Mouse (Mus musculus): ENCODE measurements at regions not wholly inside any gene's neighbourhood (a gene's known extent, or its start where the extent isn't known, plus 50 kb on each side); places are given as distances from the start of the nearest gene placed in this dataset.

- no peak for DNase-seq (ENCODE audit: low spot score)
These were observed 240.7 kb upstream of the Hs6st1 start for GRCm38 (mm10) chr1:35827471-35827870.

- DNase-seq (ENCODE audit: low spot score): no peak
These were observed 234.0 kb upstream of the Hs6st1 start for GRCm38 (mm10) chr1:35834180-35834579.

GRCm38 (mm10) chr1:35836552-35836951, 231.6 kb upstream of the Hs6st1 start:
- DNase-seq (ENCODE audit: low spot score): no peak

GRCm38 (mm10) chr1:35838625-35839024, 229.6 kb upstream of the Hs6st1 start:
- no peak for DNase-seq (ENCODE audit: low spot score)

GRCm38 (mm10) chr1:35839446-35839845, 228.8 kb upstream of the Hs6st1 start:
- no peak for DNase-seq (ENCODE audit: low spot score)

GRCm38 (mm10) chr1:35841626-35842025, 226.6 kb upstream of the Hs6st1 start:
- DNase-seq (ENCODE audit: low spot score): peak; percentile 1

GRCm38 (mm10) chr1:35842707-35843106, 225.5 kb upstream of the Hs6st1 start:
- no peak for DNase-seq (ENCODE audit: low spot score)

GRCm38 (mm10) chr1:35843566-35843965, 224.6 kb upstream of the Hs6st1 start:
- peak; percentile 1 for DNase-seq (ENCODE audit: low spot score)

- peak; percentile 32 for DNase-seq (ENCODE audit: low spot score)
These were observed 221.8 kb upstream of the Hs6st1 start for GRCm38 (mm10) chr1:35846224-35846936.

GRCm38 (mm10) chr1:35848160-35848954, 219.8 kb upstream of the Hs6st1 start:
- DNase-seq (ENCODE audit: low spot score): no peak

- DNase-seq (ENCODE audit: low spot score): no peak
These were observed 218.6 kb upstream of the Hs6st1 start for GRCm38 (mm10) chr1:35849406-35850190.

- no peak for DNase-seq (ENCODE audit: low spot score)
These were observed 218.0 kb upstream of the Hs6st1 start for GRCm38 (mm10) chr1:35850191-35850545.

- no peak for DNase-seq (ENCODE audit: low spot score)
These were observed 217.6 kb upstream of the Hs6st1 start for GRCm38 (mm10) chr1:35850566-35851085.

GRCm38 (mm10) chr1:35851681-35852409, 216.4 kb upstream of the Hs6st1 start:
- no peak for DNase-seq (ENCODE audit: low spot score)

GRCm38 (mm10) chr1:35853018-35853417, 215.2 kb upstream of the Hs6st1 start:
- DNase-seq (ENCODE audit: low spot score): no peak

GRCm38 (mm10) chr1:35855650-35856049, 212.6 kb upstream of the Hs6st1 start:
- DNase-seq (ENCODE audit: low spot score): no peak

GRCm38 (mm10) chr1:35858342-35858741, 209.9 kb upstream of the Hs6st1 start:
- no peak for DNase-seq (ENCODE audit: low spot score)

- no peak for DNase-seq (ENCODE audit: low spot score)
These were observed 207.4 kb upstream of the Hs6st1 start for GRCm38 (mm10) chr1:35860779-35861178.

GRCm38 (mm10) chr1:35862196-35862595, 206.0 kb upstream of the Hs6st1 start:
- no peak for DNase-seq (ENCODE audit: low spot score)

GRCm38 (mm10) chr1:35862661-35863060, 205.5 kb upstream of the Hs6st1 start:
- DNase-seq (ENCODE audit: low spot score): no peak

- DNase-seq (ENCODE audit: low spot score): no peak
These were observed 204.0 kb upstream of the Hs6st1 start for GRCm38 (mm10) chr1:35864246-35864645.

GRCm38 (mm10) chr1:35865263-35865662, 202.9 kb upstream of the Hs6st1 start:
- no peak for DNase-seq (ENCODE audit: low spot score)
